Mouse (Mus musculus): Measurements from ENCODE around the gene Akap2. TPM values are rescaled to one million over a fixed set of nuclear protein-coding genes. Genes with fewer than 3 reads are reported as not detected.

Akap2 gene
- total and polyA plus RNA-seq, 3 experiments, result 1.7 to 7.2 TPM; not detected in 1

DNA sequence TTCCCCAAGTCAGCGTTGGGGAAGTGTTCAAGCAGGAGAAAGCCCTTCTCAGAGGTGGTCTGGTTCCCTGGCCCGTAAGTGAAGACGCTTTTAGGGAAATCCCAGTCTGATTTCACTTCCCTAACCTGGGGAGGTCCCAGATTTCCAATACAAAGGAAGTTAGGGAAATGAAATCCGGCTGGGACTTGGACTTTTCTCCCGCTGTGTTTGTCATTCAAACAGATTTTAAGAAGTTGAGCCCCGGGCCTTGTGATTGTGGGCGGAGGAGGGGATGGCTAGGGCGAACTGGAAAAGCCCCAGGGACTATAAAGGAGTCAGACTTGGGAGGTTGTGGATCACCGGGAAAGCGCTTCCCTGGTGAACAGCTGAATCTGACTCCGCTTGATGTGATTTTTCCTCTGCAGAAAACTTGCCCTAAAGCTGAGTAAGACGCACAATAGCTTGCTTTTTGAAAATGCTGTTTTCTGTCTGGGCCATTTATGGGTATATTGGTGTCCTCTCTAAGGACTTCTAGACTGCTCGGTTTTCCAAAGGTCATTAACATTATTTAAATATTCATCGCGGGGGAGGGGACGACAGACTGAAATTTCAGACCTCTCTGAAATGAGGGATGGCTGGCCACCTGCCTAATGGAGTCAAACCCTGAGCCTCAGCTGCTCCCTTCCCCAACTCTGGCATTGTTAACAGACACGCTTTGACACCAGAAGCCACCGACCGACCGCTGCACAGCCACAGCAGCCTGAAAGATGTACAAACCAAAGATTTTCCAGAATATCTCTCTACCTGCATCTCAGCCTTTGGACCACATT is 63.6 kb downstream of the Akap2 start:
- Histone ChIP-seq H3K9ac (ENCODE audit: control insufficient read depth, low read depth, low read length, poor library complexity, severe bottlenecking) (no peak overlapping the region), H3K36me3 (ENCODE audit: control insufficient read depth in 1 of 2, insufficient read depth in 2 of 2, low read length in 2 of 2) (no peaks in the 10 kb centered on the region), H3K4me3 (ENCODE audit: control insufficient read depth in 1 of 2, insufficient read depth in 1 of 2, low read depth in 2 of 2, low read length in 2 of 2) (no peak overlapping the region), H3K9me3 (replicated peaks; ENCODE audit: insufficient read depth, low read length) (no peaks in the 10 kb centered on the region), H3K27me3 (ENCODE audit: control insufficient read depth in 1 of 2, insufficient read depth in 2 of 2, low read length in 2 of 2) (0 out of 4 replicates have a peak, but pooled peaks cover 0 to 2% of the 10 kb centered on the region in 2 experiments), H3K4me1 (ENCODE audit: control insufficient read depth in 1 of 2, insufficient read depth in 2 of 2, low read length in 2 of 2) (peaks cover 2 to 9% of the 10 kb centered on the region in 2 experiments; a peak in 3 of 4 replicates), H3K27ac (ENCODE audit: control insufficient read depth, low read depth, low read length) (no peak overlapping the region), H3K79me2 (ENCODE audit: control insufficient read depth, insufficient read depth, low read length, poor library complexity) (no peaks in the 10 kb centered on the region; the same call in 1 of the 2 replicates)
- TF ChIP-seq CTCF (IDR thresholded peaks at IDR 0.05 in 2 of 3, conservative IDR thresholded peaks at IDR 0.05 in 1 of 3; ENCODE audit: control insufficient read depth in 1 of 3, insufficient read depth in 1 of 3, low read depth in 2 of 3, low read length in 3 of 3, poor library complexity in 1 of 3, severe bottlenecking in 1 of 3) (no peak), ELF1 (IDR thresholded peaks at IDR 0.05; ENCODE audit: low read depth, low read length) (no peak), TAL1 (IDR thresholded peaks at IDR 0.05; ENCODE audit: low read length) (no peak), MEF2A (IDR thresholded peaks at IDR 0.05; ENCODE audit: extremely low read depth, insufficient replicate concordance, low read depth, low read length, poor library complexity, severe bottlenecking) (no peak), EP300 (IDR thresholded peaks at IDR 0.05; ENCODE audit: low read depth in 1 of 2, low read length in 2 of 2) (no peak), MAX (IDR thresholded peaks at IDR 0.05; ENCODE audit: low read length) (no peak), GATA1 (IDR thresholded peaks at IDR 0.05; ENCODE audit: low read depth, low read length) (no peak), CHD1 (IDR thresholded peaks at IDR 0.05; ENCODE audit: low read depth, low read length) (no peak), MYB (IDR thresholded peaks at IDR 0.05; ENCODE audit: low read depth, low read length) (no peak), NELFE (IDR thresholded peaks at IDR 0.05; ENCODE audit: low read depth, low read length) (no peak), POLR2AphosphoS2 (IDR thresholded peaks at IDR 0.05; ENCODE audit: low read length) (no peak), KAT2A (conservative IDR thresholded peaks at IDR 0.05; ENCODE audit: low read depth, low read length) (no peak)
- DNase-seq (ENCODE audit: low read depth, low spot score), result no peak

- H3K79me2 ChIP-seq (ENCODE audit: control insufficient read depth, insufficient read depth, low read length, poor library complexity), result no peaks in the 10 kb centered on the region; the same call in 1 of the 2 replicates
- H3K27me3 ChIP-seq (ENCODE audit: control insufficient read depth in 1 of 2, insufficient read depth in 2 of 2, low read length in 2 of 2), result 0 out of 4 replicates have a peak, but pooled peaks cover 0 to 2% of the 10 kb centered on the region in 2 experiments
- TF ChIP-seq TCF12 (IDR thresholded peaks at IDR 0.05; ENCODE audit: low read depth, low read length) (0 out of 2 replicates have a peak, but pooled peaks have one; percentile 16), NELFE (IDR thresholded peaks at IDR 0.05; ENCODE audit: low read depth, low read length) (peak; percentile 61), CTCF (IDR thresholded peaks at IDR 0.05 in 2 of 3, conservative IDR thresholded peaks at IDR 0.05 in 1 of 3; ENCODE audit: control insufficient read depth in 1 of 3, insufficient read depth in 1 of 3, low read depth in 2 of 3, low read length in 3 of 3, poor library complexity in 1 of 3, severe bottlenecking in 1 of 3) (peak in 2 of 3 experiments; percentile 4 to 17; a peak in 2 of 6 replicates), USF2 (IDR thresholded peaks at IDR 0.05; ENCODE audit: borderline replicate concordance in 1 of 2, insufficient read depth in 1 of 2, low read depth in 1 of 2, low read length in 2 of 2) (no peak), MAZ (IDR thresholded peaks at IDR 0.05; ENCODE audit: low read depth, low read length) (no peak), POLR2AphosphoS5 (IDR thresholded peaks at IDR 0.05; ENCODE audit: borderline replicate concordance, low read depth, low read length) (no peak), TBP (IDR thresholded peaks at IDR 0.05; ENCODE audit: low read depth, low read length) (no peak), POLR2A (IDR thresholded peaks at IDR 0.05; ENCODE audit: control insufficient read depth in 1 of 2, insufficient read depth in 1 of 2, low read depth in 1 of 2, low read length in 2 of 2, poor library complexity in 1 of 2) (peak; percentile 58 to 64; a peak in 2 of 4 replicates), MXI1 (IDR thresholded peaks at IDR 0.05; ENCODE audit: low read depth, low read length) (peak; percentile 50; the same call in 1 of the 2 replicates), KAT2A (conservative IDR thresholded peaks at IDR 0.05; ENCODE audit: low read depth, low read length) (no peak), ELF1 (IDR thresholded peaks at IDR 0.05; ENCODE audit: low read depth, low read length) (no peak), NRF1 (IDR thresholded peaks at IDR 0.05; ENCODE audit: insufficient read depth, low read depth, low read length, poor library complexity, severe bottlenecking) (0 out of 2 replicates have a peak, but pooled peaks have one; percentile 30), CHD1 (IDR thresholded peaks at IDR 0.05; ENCODE audit: low read depth, low read length) (no peak)
- H3K36me3 ChIP-seq (ENCODE audit: control insufficient read depth in 1 of 2, insufficient read depth in 2 of 2, low read length in 2 of 2), result no peaks in the 10 kb centered on the region
- H3K4me3 ChIP-seq (ENCODE audit: control insufficient read depth in 1 of 2, insufficient read depth in 1 of 2, low read depth in 2 of 2, low read length in 2 of 2), result peak overlapping the region; percentile 75 to 92
- no peak overlapping the region for H3K27ac ChIP-seq (ENCODE audit: control insufficient read depth, low read depth, low read length)
- DNase-seq (ENCODE audit: low read depth, low spot score), result peak; percentile 81
- peak overlapping the region; percentile 66 for H3K9ac ChIP-seq (ENCODE audit: control insufficient read depth, low read depth, low read length, poor library complexity, severe bottlenecking)
- peaks cover 2 to 9% of the 10 kb centered on the region in 2 experiments; a peak in 3 of 4 replicates for H3K4me1 ChIP-seq (ENCODE audit: control insufficient read depth in 1 of 2, insufficient read depth in 2 of 2, low read length in 2 of 2)
- no peaks in the 10 kb centered on the region for H3K9me3 ChIP-seq (replicated peaks; ENCODE audit: insufficient read depth, low read length)
Measured at GRCm38 (mm10) chr4:57781994-57782393, 64.5 kb downstream of the Akap2 start.
